Mouse (Mus musculus) CD4-positive helper T cell, adult 2 months (primary cell): ENCODE data around the gene Igsf3.
A peak's percentile ranks its signal among the peaks of the same experiment; 100 is the strongest.

Experiments
- DNase-seq: peaks from one replicate; pipeline ENCODE4 v3.0.0-alpha.2; 2012; ENCODE audit warnings: low read depth, missing footprints, low spot score

Gene Igsf3

GRCm38 (mm10) chr3:101376538-101377247 is at the start of gene Igsf3:
TSS of gene Igsf3 (plus strand) at chr3:101377083.
- peak; percentile 83 for DNase-seq

GRCm38 (mm10) chr3:101327248-101327647 is 49.6 kb upstream of the Igsf3 start:
- no peak for DNase-seq

- DNase-seq, result no peak
Measured at GRCm38 (mm10) chr3:101328617-101329016, 48.3 kb upstream of the Igsf3 start.

- no peak for DNase-seq
Measured at GRCm38 (mm10) chr3:101343199-101343924, 33.5 kb upstream of the Igsf3 start.

GRCm38 (mm10) chr3:101344246-101344645 is 32.6 kb upstream of the Igsf3 start:
- no peak for DNase-seq

- no peak for DNase-seq
Measured at GRCm38 (mm10) chr3:101345299-101345698, 31.6 kb upstream of the Igsf3 start.

GRCm38 (mm10) chr3:101346806-101347205 is 30.1 kb upstream of the Igsf3 start:
- no peak for DNase-seq

GRCm38 (mm10) chr3:101348501-101349161 is 28.3 kb upstream of the Igsf3 start:
- no peak for DNase-seq

- DNase-seq, result no peak
Measured at GRCm38 (mm10) chr3:101349542-101350307, 27.2 kb upstream of the Igsf3 start.

- no peak for DNase-seq
Measured at GRCm38 (mm10) chr3:101350406-101350805, 26.5 kb upstream of the Igsf3 start.

GRCm38 (mm10) chr3:101354490-101354889 is 22.4 kb upstream of the Igsf3 start:
- no peak for DNase-seq

GRCm38 (mm10) chr3:101355702-101356101 is 21.2 kb upstream of the Igsf3 start:
- DNase-seq, result no peak

GRCm38 (mm10) chr3:101356583-101357553 is 20.0 kb upstream of the Igsf3 start:
- DNase-seq, result no peak

GRCm38 (mm10) chr3:101360832-101361231 is 16.1 kb upstream of the Igsf3 start:
- DNase-seq, result no peak

- no peak for DNase-seq
Measured at GRCm38 (mm10) chr3:101362391-101362790, 14.5 kb upstream of the Igsf3 start.

- no peak for DNase-seq
Measured at GRCm38 (mm10) chr3:101363574-101363973, 13.3 kb upstream of the Igsf3 start.

GRCm38 (mm10) chr3:101365081-101365612 is 11.7 kb upstream of the Igsf3 start:
- no peak for DNase-seq

GRCm38 (mm10) chr3:101365911-101366310 is 11.0 kb upstream of the Igsf3 start:
- DNase-seq, result no peak

- DNase-seq, result peak; percentile 17
Measured at GRCm38 (mm10) chr3:101367372-101367771, 9.5 kb upstream of the Igsf3 start.

- DNase-seq, result no peak
Measured at GRCm38 (mm10) chr3:101369301-101369881, 7.5 kb upstream of the Igsf3 start.
